Mouse (Mus musculus): ENCODE data around the gene Tmem169.
"Not testable (repeated sequence)": the region's sequence is repeated elsewhere in the genome, so short reads cannot be mapped to it uniquely, and the experiment has no call there.

The Tmem169 gene

GRCm38 (mm10) chr1:72283992-72284485 is at the start of gene Tmem169, which contains the start of gene Pecr:
Gene Tmem169 (plus strand): TSS chr1:72284369.
Gene Pecr (minus strand): TSS chr1:72284314.
- CTCF ChIA-PET, result interaction anchor here (0.5 kb wide), 1 partner anchor 57 kb away, joined by 4 read pairs; no protein-coding TSS in a partner anchor

GRCm38 (mm10) chr1:72236363-72237006 is 47.7 kb upstream of the Tmem169 start:
- CTCF ChIA-PET, result interaction anchor here (0.7 to 2.2 kb wide), 2 partner anchors 9 to 464 kb away, joined by 5 to 7 read pairs; partner anchors contain the start of gene Ankar

GRCm38 (mm10) chr1:72237007-72237775 is 47.0 kb upstream of the Tmem169 start:
- CTCF ChIA-PET, result interaction anchor here (0.7 to 2.2 kb wide), 3 partner anchors 10 to 463 kb away, joined by 3 to 7 read pairs (median 5); partner anchors contain the start of gene Ankar

- CTCF ChIA-PET, result interaction anchor here (0.6 to 2.2 kb wide), 3 partner anchors 9 to 33 kb away, joined by 3 to 5 read pairs (median 5); no protein-coding TSS in a partner anchor
Measured at GRCm38 (mm10) chr1:72238016-72238580, 46.1 kb upstream of the Tmem169 start.

GRCm38 (mm10) chr1:72239113-72239512 is 45.1 kb upstream of the Tmem169 start:
- CTCF ChIA-PET, result not testable (repeated sequence)

GRCm38 (mm10) chr1:72242581-72243143 is 41.5 kb upstream of the Tmem169 start:
- CTCF ChIA-PET, result no interaction called here

GRCm38 (mm10) chr1:72243656-72244316 is 40.4 kb upstream of the Tmem169 start:
- CTCF ChIA-PET, result no interaction called here

GRCm38 (mm10) chr1:72244317-72245036 is 39.7 kb upstream of the Tmem169 start:
- CTCF ChIA-PET, result interaction anchor here (0.6 kb wide), 1 partner anchor 36 kb away, joined by 11 read pairs; no protein-coding TSS in a partner anchor

GRCm38 (mm10) chr1:72248226-72248737 is 35.9 kb upstream of the Tmem169 start:
- CTCF ChIA-PET, result not testable (repeated sequence)

- CTCF ChIA-PET, result no interaction called here
Measured at GRCm38 (mm10) chr1:72251806-72252205, 32.4 kb upstream of the Tmem169 start.

- CTCF ChIA-PET, result interaction anchor here (0.7 kb wide), 1 partner anchor 248 kb away, joined by 3 read pairs; no protein-coding TSS in a partner anchor
Measured at GRCm38 (mm10) chr1:72253881-72254491, 30.2 kb upstream of the Tmem169 start.

GRCm38 (mm10) chr1:72254545-72255061 is 29.6 kb upstream of the Tmem169 start:
- CTCF ChIA-PET, result interaction anchor here (0.7 kb wide), 1 partner anchor 248 kb away, joined by 3 read pairs; no protein-coding TSS in a partner anchor

- CTCF ChIA-PET, result no interaction called here
Measured at GRCm38 (mm10) chr1:72255062-72255853, 28.9 kb upstream of the Tmem169 start.

- CTCF ChIA-PET, result no interaction called here
Measured at GRCm38 (mm10) chr1:72255854-72256175, 28.4 kb upstream of the Tmem169 start.

- CTCF ChIA-PET, result interaction anchor here (0.5 kb wide), 1 partner anchor 121 kb away, joined by 3 read pairs; no protein-coding TSS in a partner anchor
Measured at GRCm38 (mm10) chr1:72256381-72257256, 27.6 kb upstream of the Tmem169 start.

GRCm38 (mm10) chr1:72263099-72263498 is 21.1 kb upstream of the Tmem169 start:
- CTCF ChIA-PET, result no interaction called here

- CTCF ChIA-PET, result no interaction called here
Measured at GRCm38 (mm10) chr1:72278085-72278484, 6.1 kb upstream of the Tmem169 start.

- CTCF ChIA-PET, result no interaction called here
Measured at GRCm38 (mm10) chr1:72282604-72283003, 1.6 kb upstream of the Tmem169 start.

Data from spleen, embryonic (tissue).